Mouse (Mus musculus): ENCODE results near the gene Rnf126. TPM values are rescaled to one million over a fixed set of nuclear protein-coding genes. Genes with fewer than 3 reads are reported as not detected.

The Rnf126 gene
- total RNA-seq, 2 experiments from 2014 or later = 31.8 to 34.4 TPM

- intact Hi-C loops (cut with DNase I) = loop anchor here (1.0 kb wide), 2 partner anchors 14 to 18 kb away; no protein-coding TSS in a partner anchor
- DNase-seq = peak in 1 of 2 experiments; percentile 59
Observed at GRCm38 (mm10) chr10:79793738-79794490, 27.2 kb upstream of the Rnf126 start.

- peak; percentile 82 to 89 for DNase-seq
- intact Hi-C loops (cut with DNase I) = loop anchor here (1.0 kb wide), 1 partner anchor 19 kb away; no protein-coding TSS in a partner anchor
Observed at GRCm38 (mm10) chr10:79793051-79793737, 26.4 kb upstream of the Rnf126 start, which contains the start of gene Palm. Gene Palm (plus strand): TSS chr10:79793572.

- intact Hi-C loops (cut with DNase I) = loop anchor here (1.0 kb wide), 1 partner anchor 20 kb away; no protein-coding TSS in a partner anchor
- no peak for DNase-seq
Observed at GRCm38 (mm10) chr10:79792339-79793040, 25.7 kb upstream of the Rnf126 start.

- intact Hi-C loops (cut with DNase I) = no loop called here
- DNase-seq = no peak
Observed at GRCm38 (mm10) chr10:79790861-79791260, 24.1 kb upstream of the Rnf126 start, which contains the start of gene Prss57. Gene Prss57 (minus strand): TSS chr10:79790961.

GRCm38 (mm10) chr10:79789581-79789980 is 22.8 kb upstream of the Rnf126 start:
- no peak for DNase-seq
- intact Hi-C loops (cut with DNase I) = loop anchor here (2.0 to 10.0 kb wide), 2 partner anchors 95 to 195 kb away; no protein-coding TSS in a partner anchor

- DNase-seq = peak; percentile 76 to 90
- intact Hi-C loops (cut with DNase I) = loop anchor here (1.0 to 10.0 kb wide), 3 partner anchors 20 to 194 kb away; no protein-coding TSS in a partner anchor
Observed at GRCm38 (mm10) chr10:79788386-79789158, 21.8 kb upstream of the Rnf126 start.

- intact Hi-C loops (cut with DNase I) = loop anchor here (5.0 to 10.0 kb wide), 2 partner anchors 33 to 189 kb away; no protein-coding TSS in a partner anchor
Observed at GRCm38 (mm10) chr10:79783920-79784800, 17.4 kb upstream of the Rnf126 start.

GRCm38 (mm10) chr10:79783050-79783449 is 16.3 kb upstream of the Rnf126 start:
- DNase-seq = peak in 1 of 2 experiments; percentile 39
- intact Hi-C loops (cut with DNase I) = loop anchor here (5.0 to 10.0 kb wide), 2 partner anchors 34 to 188 kb away; no protein-coding TSS in a partner anchor

More at GRCm38 (mm10) chr10:79783920-79784800, 17.4 kb upstream of the Rnf126 start:
- DNase-seq = peak in 1 of 2 experiments; percentile 44

- DNase-seq = no peak
- intact Hi-C loops (cut with DNase I) = loop anchor here (5.0 to 10.0 kb wide), 2 partner anchors 35 to 187 kb away; no protein-coding TSS in a partner anchor
Observed at GRCm38 (mm10) chr10:79781956-79782355, 15.2 kb upstream of the Rnf126 start.

GRCm38 (mm10) chr10:79781139-79781538 is 14.4 kb upstream of the Rnf126 start:
- intact Hi-C loops (cut with DNase I) = loop anchor here (5.0 to 10.0 kb wide), 2 partner anchors 36 to 186 kb away; no protein-coding TSS in a partner anchor
- DNase-seq = no peak

- no peak for DNase-seq
- intact Hi-C loops (cut with DNase I) = loop anchor here (5.0 to 10.0 kb wide), 2 partner anchors 37 to 186 kb away; no protein-coding TSS in a partner anchor
Observed at GRCm38 (mm10) chr10:79780664-79781015, 13.9 kb upstream of the Rnf126 start.

GRCm38 (mm10) chr10:79779784-79780663 is 13.3 kb upstream of the Rnf126 start:
- DNase-seq = peak; percentile 93 to 94
- intact Hi-C loops (cut with DNase I) = loop anchor here (5.0 to 10.0 kb wide), 2 partner anchors 37 to 185 kb away; no protein-coding TSS in a partner anchor

- DNase-seq = no peak
- intact Hi-C loops (cut with DNase I) = no loop called here
Observed at GRCm38 (mm10) chr10:79779193-79779592, 12.4 kb upstream of the Rnf126 start.

- intact Hi-C loops (cut with DNase I) = no loop called here
- DNase-seq = peak; percentile 71 to 72
Observed at GRCm38 (mm10) chr10:79778006-79778405, 11.3 kb upstream of the Rnf126 start.

- intact Hi-C loops (cut with DNase I) = no loop called here
- DNase-seq = peak; percentile 43 to 57
Observed at GRCm38 (mm10) chr10:79777103-79777531, 10.4 kb upstream of the Rnf126 start, which contains the start of gene Fstl3. Gene Fstl3 (plus strand): TSS chr10:79777272.

GRCm38 (mm10) chr10:79774486-79775279 is 7.9 kb upstream of the Rnf126 start:
- intact Hi-C loops (cut with DNase I) = no loop called here
- DNase-seq = no peak
